ENCODE assay signal across 33 mouse cellular contexts in the genomic region with DNA sequence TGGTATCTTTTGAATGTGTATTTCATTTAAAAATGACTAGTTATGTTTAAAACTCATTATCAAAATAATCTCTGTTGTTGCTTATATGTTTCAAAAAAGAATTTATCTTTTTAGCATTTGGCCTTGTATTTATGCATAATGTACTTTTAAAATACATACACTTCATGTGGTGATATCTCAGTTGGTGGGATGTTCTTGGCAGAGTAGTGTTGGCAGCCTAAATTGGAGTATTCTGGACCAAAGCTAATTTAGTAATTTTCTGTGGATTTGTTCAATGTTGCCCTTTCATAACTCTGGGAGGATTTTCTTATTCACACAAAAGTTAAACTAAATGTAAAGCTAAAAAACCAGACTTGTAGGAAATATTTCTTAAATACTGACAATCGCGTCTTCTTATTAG. TPM values are rescaled to one million over a fixed set of nuclear protein-coding genes. Genes with fewer than 3 reads are reported as not detected.
"Had no signal": no experiment of that assay in that cellular context is flagged by ENCODE, and none has a peak within 500 bp of the region (broad histone marks: within the 10 kb centered on the region; RNA-seq: fewer than 3 reads in every experiment).

No protein-coding gene starts in this region.

- H3K36me3 ChIP-seq: heart, embryonic 10.5 days; heart, embryonic 12.5 days; hindbrain, embryonic 10.5 days; hindbrain, embryonic 12.5 days; kidney, embryonic 15.5 days; limb, embryonic 13.5 days; limb, embryonic 15.5 days; liver, embryonic 12.5 days had no signal

- H3K27ac ChIP-seq: gastrocnemius, adult 2 months; heart, embryonic 10.5 days; hindbrain, embryonic 10.5 days; hindbrain, embryonic 12.5 days; hindbrain, embryonic 14.5 days; kidney, embryonic 15.5 days; kidney, postnatal 0 days; limb, embryonic 13.5 days; limb, embryonic 15.5 days; liver, embryonic 12.5 days; liver, embryonic 14.5 days had no signal

- H3K9ac ChIP-seq: heart, embryonic 12.5 days; hindbrain, embryonic 12.5 days; hindbrain, embryonic 14.5 days; kidney, embryonic 15.5 days; limb, embryonic 13.5 days; limb, embryonic 15.5 days; liver, embryonic 12.5 days; liver, embryonic 14.5 days had no signal

- DNase-seq: gastrocnemius, adult 2 months; gastrocnemius, postnatal 10 days; gastrocnemius, postnatal 25 days; heart, adult 18-20 months; heart, postnatal 10 days; heart, postnatal 4 days; kidney, adult 11 months; kidney, adult 2 months; kidney, adult 9 months; kidney, postnatal 14 days; kidney, postnatal 36 days; layer of hippocampus, adult 9-11 months; layer of hippocampus, postnatal 36 days; left cerebral cortex, postnatal 4 days had no signal

- H3K27me3 ChIP-seq: heart, embryonic 12.5 days; hindbrain, embryonic 12.5 days; kidney, embryonic 15.5 days; limb, embryonic 13.5 days; limb, embryonic 15.5 days; liver, embryonic 12.5 days had no signal

- ATAC-seq: hindbrain, embryonic 16.5 days; inflammation-experienced regulatory T-cells, adult 6 months; intestine, embryonic 16.5 days; liver, embryonic 12.5 days had no signal

- H3K4me2 ChIP-seq: heart, embryonic 12.5 days; hindbrain, embryonic 12.5 days; hindbrain, embryonic 14.5 days; kidney, embryonic 15.5 days; limb, embryonic 13.5 days; limb, embryonic 15.5 days; liver, embryonic 12.5 days had no signal

- H3K4me1 ChIP-seq: heart, embryonic 10.5 days; heart, embryonic 12.5 days; hindbrain, embryonic 12.5 days; kidney, embryonic 15.5 days; limb, embryonic 13.5 days; limb, embryonic 15.5 days; liver, embryonic 12.5 days had no signal

- H3K4me3 ChIP-seq: gastrocnemius, adult 2 months; heart, embryonic 10.5 days; heart, embryonic 12.5 days; hindbrain, embryonic 10.5 days; hindbrain, embryonic 12.5 days; kidney, embryonic 15.5 days; limb, embryonic 13.5 days; limb, embryonic 15.5 days; liver, embryonic 12.5 days had no signal

- H3K9me3 ChIP-seq: heart, embryonic 10.5 days; heart, embryonic 12.5 days; hindbrain, embryonic 10.5 days; hindbrain, embryonic 12.5 days; kidney, embryonic 15.5 days; limb, embryonic 13.5 days; limb, embryonic 15.5 days; liver, embryonic 12.5 days had no signal

RNA-seq across cellular contexts. Expression of a gene that starts 23.5 kb away (rescaled TPM):
- polyA plus RNA-seq: heart, embryonic 10.5 days; heart, embryonic 12.5 days; heart, embryonic 14.5 days; heart, embryonic 16.5 days; hindbrain, embryonic 10.5 days; hindbrain, embryonic 12.5 days; hindbrain, embryonic 14.5 days; hindbrain, embryonic 16.5 days; inflammation-experienced regulatory T-cells, adult 6 months; intestine, embryonic 16.5 days; kidney, adult 2 months; kidney, embryonic 15.5 days; kidney, postnatal 0 days; large intestine, adult 2 months; limb, embryonic 11.5 days; limb, embryonic 13.5 days; limb, embryonic 15.5 days; liver, adult 2 months; liver, embryonic 12.5 days; liver, embryonic 14.5 days had no signal
